8 mouse cellular contexts compared by ENCODE assay signal in genomic region chr2:71816391-71817041, GRCm38 (mm10). TPM values are rescaled to one million over a fixed set of nuclear protein-coding genes. Genes with fewer than 3 reads are reported as not detected.
DNase-seq lines count a peak whose midpoint lies in the region; ATAC-seq and TF ChIP-seq lines count a peak whose summit lies in the region.

No protein-coding gene starts in this region.

- TF ChIP-seq EP300 in ES-Bruce4 (IDR thresholded peaks at IDR 0.05; ENCODE audit: insufficient read depth, low read depth, low read length): no peak

- DNase-seq in kidney, adult 2 months: peak; percentile 54
- DNase-seq in kidney, adult 11 months: no peak
- peak; percentile 29 to 58 for DNase-seq in cerebellum, postnatal 10 days
- no peak for DNase-seq in yolk sac, embryonic 10.5 days (ENCODE audit: low spot score)

- H3K4me2 ChIP-seq in heart, embryonic 15.5 days: peak overlapping the region; percentile 38

- no peaks in the 10 kb centered on the region for H3K9me3 ChIP-seq in ES-Bruce4 (replicated peaks; ENCODE audit: control insufficient read depth, insufficient read depth, low read length, poor library complexity, severe bottlenecking)
- no peaks in the 10 kb centered on the region for H3K9me3 ChIP-seq in heart, embryonic 15.5 days (replicated peaks)

- no peaks in the 10 kb centered on the region for H3K27me3 ChIP-seq in kidney, adult 2 months (replicated peaks; ENCODE audit: control insufficient read depth, insufficient read depth, low read length)
- H3K27me3 ChIP-seq in ES-Bruce4 (ENCODE audit: control insufficient read depth, insufficient read depth, low read length, poor library complexity, severe bottlenecking): no peaks in the 10 kb centered on the region
- H3K27me3 ChIP-seq in heart, embryonic 15.5 days: no peaks in the 10 kb centered on the region

- H3K4me1 ChIP-seq in kidney, adult 2 months (ENCODE audit: control insufficient read depth, insufficient read depth, low read length): peaks cover 35% of the 10 kb centered on the region; the same call in 1 of the 2 replicates
- H3K4me1 ChIP-seq in ES-Bruce4 (ENCODE audit: control insufficient read depth, insufficient read depth, low read length): peaks cover 9% of the 10 kb centered on the region
- H3K4me1 ChIP-seq in heart, embryonic 15.5 days (replicated peaks): peaks cover 33% of the 10 kb centered on the region

- peak; percentile 22; the same call in 1 of the 2 replicates for TF ChIP-seq CTCF in kidney, adult 2 months (conservative IDR thresholded peaks at IDR 0.05; ENCODE audit: insufficient read depth, insufficient read length, low read depth, low read length)
- no peak for TF ChIP-seq CTCF in ES-Bruce4 (IDR thresholded peaks at IDR 0.05; ENCODE audit: low read depth, low read length)

- TF ChIP-seq POLR2A in kidney, adult 2 months (IDR thresholded peaks at IDR 0.05; ENCODE audit: low read depth, low read length): no peak
- TF ChIP-seq POLR2A in ES-Bruce4 (IDR thresholded peaks at IDR 0.05; ENCODE audit: insufficient read depth, low read length): no peak

- 29% methylated on average over 14 of the region's 14 CpGs for WGBS in kidney, adult 2 months
- 28% methylated on average over 14 of the region's 14 CpGs for WGBS in heart, embryonic 15.5 days

- no peak overlapping the region for H3K4me3 ChIP-seq in kidney, adult 2 months (ENCODE audit: insufficient read depth, low read depth, low read length)
- H3K4me3 ChIP-seq in ES-Bruce4 (ENCODE audit: low read depth, low read length): no peak overlapping the region
- H3K4me3 ChIP-seq in heart, embryonic 15.5 days: no peak overlapping the region

- H3K27ac ChIP-seq in kidney, adult 2 months (ENCODE audit: insufficient read depth, low read depth, low read length): no peak overlapping the region
- H3K27ac ChIP-seq in ES-Bruce4 (ENCODE audit: insufficient read depth, low read length): no peak overlapping the region
- H3K27ac ChIP-seq in heart, embryonic 15.5 days: peak overlapping the region; percentile 35

- 0 out of 2 replicates have a peak overlapping the region, but pooled peaks have one; percentile 9 for H3K9ac ChIP-seq in ES-Bruce4 (ENCODE audit: low read depth, poor library complexity, severe bottlenecking)
- no peak overlapping the region for H3K9ac ChIP-seq in heart, embryonic 15.5 days

- 0 out of 2 replicates have a peak, but pooled peaks have one; percentile 4 for ATAC-seq in heart, embryonic 15.5 days (replicated peaks; ENCODE audit: insufficient number of reproducible peaks, insufficient read depth, low FRiP score, low read depth)
- peak; percentile 66 for ATAC-seq in megakaryocyte progenitor cell, adult 5-6 weeks (replicated peaks; ENCODE audit: poor library complexity)
- ATAC-seq in erythroblast, adult 5-6 weeks (replicated peaks; ENCODE audit: low FRiP score, poor library complexity, severe bottlenecking): no peak

- no peaks in the 10 kb centered on the region for H3K36me3 ChIP-seq in kidney, adult 2 months (ENCODE audit: control insufficient read depth, insufficient read depth, low read length)
- H3K36me3 ChIP-seq in ES-Bruce4 (ENCODE audit: control insufficient read depth, insufficient read depth, low read length, poor library complexity, severe bottlenecking): peaks cover 21% of the 10 kb centered on the region
- no peaks in the 10 kb centered on the region for H3K36me3 ChIP-seq in heart, embryonic 15.5 days

RNA-seq across cellular contexts. Expression of gene Pdk1, which starts 56.5 kb away (rescaled TPM):
- 12.0 and 16.7 TPM in 2 replicates for polyA plus RNA-seq in kidney, adult 2 months (2012; rRNA removed)
- 144 and 162 TPM in 2 replicates for polyA plus RNA-seq in ES-Bruce4 (2011; ENCODE audit: insufficient read depth, insufficient read length, low read depth, missing spikeins)
- 86.5 and 97.9 TPM in 2 replicates for polyA plus RNA-seq in heart, embryonic 15.5 days (2015; fragmentation: Nextera tagmentation; extraction: Ambion mirVana)
- total RNA-seq in megakaryocyte progenitor cell, adult 5-6 weeks (2015): 25.9 and 26.5 TPM in 2 replicates
- total RNA-seq in megakaryocyte progenitor cell, adult 5-6 weeks (2017): 54.9 and 79.0 TPM in 2 replicates
- 3.8 and 8.1 TPM in 2 replicates for total RNA-seq in erythroblast, adult 5-6 weeks (2015; ENCODE audit: low replicate concordance)
- total RNA-seq in erythroblast, adult 5-6 weeks (2017; ENCODE audit: low replicate concordance): 6.4 and 8.1 TPM in 2 replicates

Comparison
In these comparisons a context has a peak if more than half of its experiments do, and no peak if none do; other contexts are left out.
1. DNase-seq: peak in kidney, adult 2 months (single experiment) and cerebellum, postnatal 10 days (2 of 2); none in kidney, adult 11 months (single experiment) and yolk sac, embryonic 10.5 days (single experiment).